Mouse (Mus musculus) adrenal gland, postnatal 14 days (tissue): Measurements from ENCODE around the gene Gse1. TPM values are rescaled to one million over a fixed set of nuclear protein-coding genes. Genes with fewer than 3 reads are reported as not detected.

Experiments
- DNase-seq: peaks from one replicate; pipeline ENCODE4 v3.0.0; 2021; ENCODE audit warnings: mixed read lengths
- microRNA-seq, 2 experiments: library from miRNA; unstranded; fragments of <30 nt; microRNA quantifications; one replicate each; pipeline ENCODE4 v1.2.0; 2021
- total RNA-seq: library from RNA; stranded (reverse); gene quantifications from 2 replicates; pipeline ENCODE4 v1.2.3, GENCODE M21; 2021

Gene Gse1
- total RNA-seq, 1 experiment from 2014 or later, result 29.9 TPM

- DNase-seq, result no peak
These were observed 399.0 kb downstream of the Gse1 start for GRCm38 (mm10) chr8:120627298-120627697.

DNA sequence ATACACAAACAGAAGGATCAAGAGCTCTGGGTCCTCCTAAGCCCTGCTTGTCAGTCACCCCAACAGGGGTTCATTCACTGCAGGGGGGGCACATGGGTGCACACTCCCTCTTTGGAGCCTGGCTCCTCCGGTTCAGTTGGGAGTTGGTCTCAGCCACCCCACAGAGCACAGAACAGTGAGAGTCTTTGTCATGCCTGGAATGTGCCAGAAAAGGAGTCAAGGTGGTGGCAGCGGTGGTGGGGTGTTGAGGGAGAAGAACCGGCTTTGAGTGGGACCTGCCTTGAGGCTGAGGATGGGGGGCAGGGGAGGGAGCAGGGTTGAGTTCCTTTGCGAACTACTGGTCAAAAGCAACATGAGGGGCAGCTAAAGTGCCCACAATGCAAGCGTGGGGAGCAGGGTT, 401.8 kb downstream of the Gse1 start:
- DNase-seq, result no peak

GRCm38 (mm10) chr8:120630848-120631247, 402.6 kb downstream of the Gse1 start:
- DNase-seq, result no peak

Small RNA genes within 50 kb of the gene (microRNA-seq; reads per million reads assigned to microRNA genes)
- gene Gm22715 (0 reads per million in 2 experiments), gene Mir7687 (0 to 0.38 reads per million in 2 experiments)

Other genes starting within 250 kb of the Gse1 start
- gene Crispld2, start 236.0 kb upstream of the Gse1 start, total RNA-seq, result 6.9 and 8.3 TPM in 2 replicates
- 45.3 and 48.1 TPM in 2 replicates for gene Zdhhc7, start 127.0 kb upstream of the Gse1 start, total RNA-seq
- 58.4 and 60.7 TPM in 2 replicates for gene 6430548M08Rik, start 114.3 kb upstream of the Gse1 start, total RNA-seq
- gene Fam92b, start 51.0 kb upstream of the Gse1 start, total RNA-seq, result 1.0 and 1.1 TPM in 2 replicates